ENCODE assay signal across 9 mouse cellular contexts in genomic region chr14:61316861-61317260, GRCm38 (mm10). TPM values are rescaled to one million over a fixed set of nuclear protein-coding genes. Genes with fewer than 3 reads are reported as not detected.
DNase-seq lines count a peak whose midpoint lies in the region; ATAC-seq and TF ChIP-seq lines count a peak whose summit lies in the region.
"Had no signal": no experiment of that assay in that cellular context is flagged by ENCODE, and none has a peak within 500 bp of the region (broad histone marks: within the 10 kb centered on the region; RNA-seq: fewer than 3 reads in every experiment).

No protein-coding gene starts in this region.

- 35% methylated on average over 4 of the region's 4 CpGs for WGBS in forebrain, embryonic 10.5 days
- WGBS in forebrain, embryonic 16.5 days: 36% methylated on average over 4 of the region's 4 CpGs
- WGBS in kidney, embryonic 16.5 days: 29% methylated on average over 4 of the region's 4 CpGs

- no peak overlapping the region for H3K9ac ChIP-seq in forebrain, embryonic 16.5 days (replicated peaks; ENCODE audit: low read depth, low read length)
- H3K9ac ChIP-seq in ES-E14 (ENCODE audit: insufficient read depth, low read depth, low read length, poor library complexity, severe bottlenecking): no peak overlapping the region
- H3K9ac ChIP-seq in kidney, embryonic 16.5 days (replicated peaks; ENCODE audit: low read length): no peak overlapping the region
- H3K9ac ChIP-seq: limb, embryonic 13.5 days had no signal

- no peak for ATAC-seq in forebrain, embryonic 16.5 days
- ATAC-seq in frontal cortex, adult (ENCODE audit: low TSS enrichment): peak; percentile 93
- peak; percentile 23; the same call in 1 of the 2 replicates for ATAC-seq in kidney, embryonic 16.5 days (ENCODE audit: low FRiP score, low TSS enrichment)

- no peaks in the 10 kb centered on the region for H3K27me3 ChIP-seq in forebrain, embryonic 10.5 days (ENCODE audit: poor library complexity, severe bottlenecking)
- no peaks in the 10 kb centered on the region for H3K27me3 ChIP-seq in forebrain, embryonic 16.5 days (replicated peaks; ENCODE audit: control insufficient read depth, insufficient read depth, low read length)
- no peaks in the 10 kb centered on the region for H3K27me3 ChIP-seq in kidney, embryonic 16.5 days (ENCODE audit: insufficient read depth, low read length)
- H3K27me3 ChIP-seq: limb, embryonic 13.5 days had no signal

- H3K27ac ChIP-seq in forebrain, embryonic 10.5 days: no peak overlapping the region
- H3K27ac ChIP-seq in forebrain, embryonic 16.5 days (ENCODE audit: low read length): no peak overlapping the region
- H3K27ac ChIP-seq in ES-E14 (ENCODE audit: insufficient read depth, low read depth, low read length, poor library complexity, severe bottlenecking): no peak overlapping the region
- H3K27ac ChIP-seq in kidney, embryonic 16.5 days (ENCODE audit: low read length): no peak overlapping the region
- H3K27ac ChIP-seq: limb, embryonic 13.5 days had no signal

- H3K36me3 ChIP-seq in forebrain, embryonic 10.5 days (replicated peaks): no peaks in the 10 kb centered on the region
- no peaks in the 10 kb centered on the region for H3K36me3 ChIP-seq in forebrain, embryonic 16.5 days (ENCODE audit: control insufficient read depth, insufficient read depth)
- H3K36me3 ChIP-seq in ES-E14 (ENCODE audit: control insufficient read depth, insufficient read depth, low read length, poor library complexity, severe bottlenecking): no peaks in the 10 kb centered on the region
- H3K36me3 ChIP-seq in kidney, embryonic 16.5 days (ENCODE audit: insufficient read depth, low read length): no peaks in the 10 kb centered on the region
- H3K36me3 ChIP-seq: limb, embryonic 13.5 days had no signal

- H3K9me3 ChIP-seq in forebrain, embryonic 10.5 days: no peaks in the 10 kb centered on the region
- H3K9me3 ChIP-seq in forebrain, embryonic 16.5 days (ENCODE audit: control insufficient read depth, low read length): no peaks in the 10 kb centered on the region
- H3K9me3 ChIP-seq in ES-E14 (ENCODE audit: control insufficient read depth, insufficient read depth, low read depth, low read length): no peaks in the 10 kb centered on the region
- no peaks in the 10 kb centered on the region for H3K9me3 ChIP-seq in kidney, embryonic 16.5 days (ENCODE audit: low read length)
- H3K9me3 ChIP-seq: limb, embryonic 13.5 days had no signal

- H3K4me1 ChIP-seq in forebrain, embryonic 10.5 days: no peaks in the 10 kb centered on the region
- H3K4me1 ChIP-seq in forebrain, embryonic 16.5 days (replicated peaks; ENCODE audit: control insufficient read depth, insufficient read depth, low read length): no peaks in the 10 kb centered on the region
- 0 out of 4 replicates have a peak, but pooled peaks cover 0 to 5% of the 10 kb centered on the region in 2 experiments for H3K4me1 ChIP-seq in ES-E14 (ENCODE audit: control insufficient read depth in 2 of 2, insufficient read depth in 2 of 2, low read length in 2 of 2, poor library complexity in 1 of 2)
- H3K4me1 ChIP-seq in kidney, embryonic 16.5 days (ENCODE audit: insufficient read depth, low read length): no peaks in the 10 kb centered on the region
- H3K4me1 ChIP-seq: limb, embryonic 13.5 days had no signal

- no peak overlapping the region for H3K4me3 ChIP-seq in forebrain, embryonic 10.5 days
- H3K4me3 ChIP-seq in forebrain, embryonic 16.5 days (replicated peaks; ENCODE audit: low read length): no peak overlapping the region
- H3K4me3 ChIP-seq in ES-E14 (ENCODE audit: insufficient read depth in 1 of 2, low read depth in 1 of 2, low read length in 2 of 2, poor library complexity in 1 of 2, severe bottlenecking in 1 of 2): peak overlapping the region in 1 of 2 experiments; percentile 50; a peak in 2 of 4 replicates
- no peak overlapping the region for H3K4me3 ChIP-seq in kidney, embryonic 16.5 days (ENCODE audit: low read length)
- H3K4me3 ChIP-seq: limb, embryonic 13.5 days had no signal

- H3K4me2 ChIP-seq in forebrain, embryonic 16.5 days (ENCODE audit: low read length): no peak overlapping the region
- no peak overlapping the region for H3K4me2 ChIP-seq in kidney, embryonic 16.5 days (replicated peaks; ENCODE audit: low read depth, low read length)
- H3K4me2 ChIP-seq: limb, embryonic 13.5 days had no signal

- in situ Hi-C loops in ES-E14 (cut with MboI; ENCODE audit: low sequenced_read_pairs in 2 of 2, unreplicated experiment in 2 of 2): no loop called here

- peak; percentile 51 for DNase-seq in forebrain, embryonic 10.5 days (ENCODE audit: extremely low spot score, low spot score)
- peak; percentile 96 for DNase-seq in ES-E14 (ENCODE audit: low read depth, low spot score)
- DNase-seq in cerebellum, adult 11-12 months: peak; percentile 41
- peak; percentile 44 to 65 for DNase-seq in lung, adult 18-20 months
- DNase-seq in right cerebral cortex, adult 18-20 months: peak; percentile 66

TF ChIP-seq in ES-E14, 5 proteins besides CTCF, POLR2A, EP300 and RAD21:
- TF ChIP-seq MAFK (IDR thresholded peaks at IDR 0.05; ENCODE audit: insufficient read depth, low read depth, low read length): no peak
- no peak for TF ChIP-seq HCFC1 (IDR thresholded peaks at IDR 0.05; ENCODE audit: borderline replicate concordance, insufficient read depth, low read length)
- TF ChIP-seq ZC3H11A (IDR thresholded peaks at IDR 0.05; ENCODE audit: borderline replicate concordance, low read depth, low read length): no peak; the same call in 1 of the 2 replicates
- no peak for TF ChIP-seq ZNF384 (IDR thresholded peaks at IDR 0.05; ENCODE audit: low read depth, low read length)
- TF ChIP-seq CHD2 (IDR thresholded peaks at IDR 0.05; ENCODE audit: low read depth, low read length): no peak
TF ChIP-seq in ES-E14: peak in this region for 0.

RNA-seq across cellular contexts. Expression of gene Arl11, which starts 7.3 kb away (rescaled TPM):
- 0.19 and 0.31 TPM in 2 replicates for polyA plus RNA-seq in forebrain, embryonic 10.5 days (2016; fragmentation: Nextera tagmentation; extraction: Ambion mirVana)
- 0.24 and 0.39 TPM in 2 replicates for polyA plus RNA-seq in forebrain, embryonic 16.5 days (2015; fragmentation: Nextera tagmentation; extraction: Ambion mirVana)
- total RNA-seq in ES-E14 (2012; rRNA removed): not detected in 2 replicates
- polyA plus RNA-seq in kidney, embryonic 16.5 days (2015; fragmentation: Nextera tagmentation; extraction: Ambion mirVana): 0.80 and 1.2 TPM in 2 replicates

RNA-seq across cellular contexts. Expression of gene Ebpl, which starts 43.4 kb away (rescaled TPM):
- polyA plus RNA-seq in forebrain, embryonic 10.5 days (2016; fragmentation: Nextera tagmentation; extraction: Ambion mirVana): 8.9 and 9.1 TPM in 2 replicates
- 9.7 and 10.3 TPM in 2 replicates for polyA plus RNA-seq in forebrain, embryonic 16.5 days (2015; fragmentation: Nextera tagmentation; extraction: Ambion mirVana)
- total RNA-seq in ES-E14 (2012; rRNA removed): 4.0 and 7.5 TPM in 2 replicates
- 10.2 and 10.5 TPM in 2 replicates for polyA plus RNA-seq in kidney, embryonic 16.5 days (2015; fragmentation: Nextera tagmentation; extraction: Ambion mirVana)

RNA-seq across cellular contexts. Expression of gene Sgcg, which starts 58.6 kb away (rescaled TPM):
- 0.04 TPM in 1 of 2 replicates, not detected in the other for polyA plus RNA-seq in forebrain, embryonic 10.5 days (2016; fragmentation: Nextera tagmentation; extraction: Ambion mirVana)
- polyA plus RNA-seq in forebrain, embryonic 16.5 days (2015; fragmentation: Nextera tagmentation; extraction: Ambion mirVana): 0.22 and 0.24 TPM in 2 replicates
- 0.13 TPM in 1 of 2 replicates, not detected in the other for total RNA-seq in ES-E14 (2012; rRNA removed)
- polyA plus RNA-seq in kidney, embryonic 16.5 days (2015; fragmentation: Nextera tagmentation; extraction: Ambion mirVana): 0.67 and 1.4 TPM in 2 replicates

Comparison
In these comparisons a context has a peak if more than half of its experiments do, and no peak if none do; other contexts are left out.
1. DNase-seq: peak in every context shown above with its lines; median percentile 96 in ES-E14; 66 in right cerebral cortex, adult 18-20 months; 54 in lung, adult 18-20 months; 51 in forebrain, embryonic 10.5 days; 41 in cerebellum, adult 11-12 months.